Mouse (Mus musculus) midbrain, embryonic 16.5 days (tissue): ENCODE data around the gene Optc. TPM values are rescaled to one million over a fixed set of nuclear protein-coding genes. Genes with fewer than 3 reads are reported as not detected.

ENCODE experiments used
- ATAC-seq: fragments of 200-750 bp; cut with Nextera tagmentation; 2 replicates; pipeline ENCODE4 v1.8.0; 2017; ENCODE audit warnings: moderate TSS enrichment
- H3K27ac ChIP-seq: fragments of 300-500 bp; sonication (generic); 2 replicates; pipeline ENCODE4 v1.5.1; 2014; ENCODE audit warnings: mild to moderate bottlenecking, low read length, mixed read lengths
- H3K27me3 ChIP-seq: fragments of 300-500 bp; sonication (generic); 2 replicates; pipeline ENCODE4 v1.6.1; 2014; ENCODE audit warnings: low read depth, low read length, mixed read lengths; ENCODE audit not compliant: control insufficient read depth, insufficient read depth
- H3K36me3 ChIP-seq: fragments of 300-500 bp; sonication (generic); 2 replicates; pipeline ENCODE4 v1.6.1; 2014; ENCODE audit warnings: mild to moderate bottlenecking, low read length, moderate library complexity, mixed read lengths; ENCODE audit not compliant: control insufficient read depth, insufficient read depth
- H3K4me1 ChIP-seq: fragments of 300-500 bp; sonication (generic); 2 replicates; pipeline ENCODE4 v1.6.1; 2014; ENCODE audit warnings: mild to moderate bottlenecking, low read length, mixed read lengths; ENCODE audit not compliant: control insufficient read depth, insufficient read depth
- H3K4me2 ChIP-seq: fragments of 300-500 bp; sonication (generic); 2 replicates; pipeline ENCODE4 v1.6.1; 2014; ENCODE audit warnings: mild to moderate bottlenecking, low read length, mixed read lengths
- H3K4me3 ChIP-seq: fragments of 300-500 bp; sonication (generic); 2 replicates; pipeline ENCODE4 v1.5.1; 2014; ENCODE audit warnings: low read depth, mild to moderate bottlenecking, low read length, moderate library complexity, mixed read lengths
- H3K9ac ChIP-seq: fragments of 300-500 bp; sonication (generic); 2 replicates; pipeline ENCODE4 v1.6.1; 2014; ENCODE audit warnings: low read depth, low read length, mixed read lengths
- H3K9me3 ChIP-seq: fragments of 300-500 bp; sonication (generic); replicated peaks from 2 replicates; pipeline ENCODE4 v1.6.1; 2014; ENCODE audit warnings: mild to moderate bottlenecking, low read length, mixed read lengths; ENCODE audit not compliant: control insufficient read depth, poor library complexity, severe bottlenecking
- WGBS: fragments of 180-500 bp; shearing (Covaris S2); extraction: QIAGEN DNeasy Blood & Tissue Kit; methylation state at CpG from one replicate; pipeline ENCODE4 v1.1.7; 2014; 5-methylcytosine and 5-hydroxymethylcytosine counted together
- polyA plus RNA-seq: library from polyadenylated mRNA; unstranded; fragments of >200 nt; fragmentation: Nextera tagmentation; extraction: Ambion mirVana; gene quantifications from 2 replicates; pipeline ENCODE4 v1.2.1, GENCODE M21; 2015

Optc gene
- polyA plus RNA-seq, 1 experiment from 2014 or later = 3.7 TPM

GRCm38 (mm10) chr1:133923071-133923470 lies 15.3 kb upstream of the Optc start:
- Histone ChIP-seq H3K4me1 (peaks cover 11% of the 10 kb centered on the region), H3K9me3 (no peaks in the 10 kb centered on the region), H3K27me3 (0 out of 2 replicates have a peak, but pooled peaks cover 2% of the 10 kb centered on the region), H3K4me3 (no peak overlapping the region), H3K9ac (no peak overlapping the region), H3K27ac (no peak overlapping the region), H3K36me3 (no peaks in the 10 kb centered on the region), H3K4me2 (no peak overlapping the region)
- 93% methylated on average over 5 of the region's 5 CpGs for WGBS
- no peak for ATAC-seq

DNA sequence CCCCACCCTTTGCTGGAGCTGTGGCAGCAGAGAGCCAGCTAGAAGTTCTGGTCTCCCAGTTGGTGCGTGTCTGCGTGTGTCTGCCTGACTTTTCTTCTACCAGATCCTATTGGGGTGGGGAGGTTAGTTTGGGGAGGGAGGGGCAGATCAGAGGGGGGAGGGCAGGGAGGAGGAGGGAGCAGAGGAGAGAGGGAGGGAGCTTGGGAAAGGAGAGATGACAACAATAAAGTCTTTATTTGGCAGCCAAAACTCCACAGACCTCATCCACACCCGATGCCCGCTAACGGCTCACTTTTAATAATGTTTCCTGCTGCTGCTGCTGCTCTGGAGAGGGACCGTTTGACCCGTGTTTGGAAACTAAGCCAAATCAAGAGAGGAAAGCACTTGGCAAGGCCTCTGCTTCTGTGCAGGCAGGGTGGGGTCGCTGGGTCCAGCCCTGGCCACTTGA lies 13.5 kb upstream of the Optc start, which contains the start of gene Prelp:
Gene Prelp, minus strand, starts transcription at position 111 of the 448 bp plus-strand sequence.
- H3K36me3 ChIP-seq = no peaks in the 10 kb centered on the region
- no peaks in the 10 kb centered on the region for H3K9me3 ChIP-seq
- H3K27me3 ChIP-seq = 0 out of 2 replicates have a peak, but pooled peaks cover 2% of the 10 kb centered on the region
- no peak within 1 kb of the TSS for H3K4me3 ChIP-seq
- 16% methylated on average over 8 of the region's 8 CpGs for WGBS
- H3K9ac ChIP-seq = no peak within 1 kb of the TSS
- peaks cover 22% of the 10 kb centered on the region for H3K4me1 ChIP-seq
- H3K27ac ChIP-seq = peak within 1 kb of the TSS; percentile 19; the same call in 1 of the 2 replicates
- ATAC-seq = no peak
- H3K4me2 ChIP-seq = no peak within 1 kb of the TSS

DNA sequence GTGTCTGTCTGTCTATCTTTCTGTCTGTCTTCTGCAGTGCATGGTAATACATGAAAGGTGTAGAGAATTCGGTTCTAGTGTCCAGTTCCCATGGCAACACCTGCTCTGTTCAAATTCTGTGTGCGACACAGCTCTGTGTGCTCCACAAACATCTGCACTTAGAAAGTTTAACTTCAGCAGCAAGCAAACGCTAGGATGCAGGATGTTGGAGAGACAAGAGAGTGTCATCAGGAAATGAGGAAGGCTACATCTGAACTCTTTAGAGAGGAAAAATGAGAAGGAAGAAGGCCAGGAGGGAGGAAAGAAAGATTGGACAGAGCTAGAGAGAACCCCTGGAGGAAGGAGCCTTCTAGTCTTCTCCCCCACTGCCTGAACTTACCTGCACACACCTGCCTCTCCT lies 13.1 kb upstream of the Optc start:
- H3K9ac ChIP-seq = no peak overlapping the region
- peaks cover 22% of the 10 kb centered on the region for H3K4me1 ChIP-seq
- WGBS = 19% methylated on average over 3 of the region's 3 CpGs
- H3K4me2 ChIP-seq = no peak overlapping the region
- H3K36me3 ChIP-seq = no peaks in the 10 kb centered on the region
- 0 out of 2 replicates have a peak, but pooled peaks cover 2% of the 10 kb centered on the region for H3K27me3 ChIP-seq
- peak overlapping the region; percentile 19; the same call in 1 of the 2 replicates for H3K27ac ChIP-seq
- H3K9me3 ChIP-seq = no peaks in the 10 kb centered on the region
- no peak for ATAC-seq
- no peak overlapping the region for H3K4me3 ChIP-seq

GRCm38 (mm10) chr1:133920401-133920800 lies 12.6 kb upstream of the Optc start:
- H3K36me3 ChIP-seq = no peaks in the 10 kb centered on the region
- ATAC-seq = no peak
- H3K9ac ChIP-seq = no peak overlapping the region
- no peak overlapping the region for H3K4me3 ChIP-seq
- H3K4me1 ChIP-seq = peaks cover 22% of the 10 kb centered on the region
- 0 out of 2 replicates have a peak, but pooled peaks cover 2% of the 10 kb centered on the region for H3K27me3 ChIP-seq
- WGBS = 39% methylated on average over 3 of the region's 3 CpGs
- no peaks in the 10 kb centered on the region for H3K9me3 ChIP-seq
- H3K4me2 ChIP-seq = no peak overlapping the region
- no peak overlapping the region for H3K27ac ChIP-seq

DNA sequence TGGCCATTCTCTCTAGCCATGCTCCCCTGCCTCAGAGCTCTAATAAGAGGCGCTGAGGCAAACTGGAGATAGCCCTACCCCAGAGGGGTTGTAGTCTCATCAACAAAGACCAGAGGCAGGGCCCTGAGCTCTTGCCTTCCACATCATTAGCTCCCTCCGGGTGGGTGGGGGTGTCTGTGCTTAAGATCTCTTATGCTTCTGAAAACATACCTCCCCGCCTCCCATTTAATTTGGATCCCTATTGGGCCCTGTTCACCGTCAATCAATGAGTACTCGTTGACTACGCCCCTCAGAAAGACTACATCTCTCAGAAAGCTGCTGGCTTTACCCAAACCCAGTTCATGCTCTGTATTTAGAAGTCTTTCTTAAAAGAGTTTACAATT lies 10.3 kb upstream of the Optc start:
- no peak for ATAC-seq
- Histone ChIP-seq H3K36me3 (no peaks in the 10 kb centered on the region), H3K9ac (no peak overlapping the region), H3K4me1 (peaks cover 19% of the 10 kb centered on the region), H3K4me2 (peak overlapping the region; percentile 25), H3K4me3 (no peak overlapping the region), H3K9me3 (no peaks in the 10 kb centered on the region), H3K27me3 (0 out of 2 replicates have a peak, but pooled peaks cover 2% of the 10 kb centered on the region), H3K27ac (peak overlapping the region; percentile 50; the same call in 1 of the 2 replicates)
- 45% methylated on average over 6 of the region's 6 CpGs for WGBS

DNA sequence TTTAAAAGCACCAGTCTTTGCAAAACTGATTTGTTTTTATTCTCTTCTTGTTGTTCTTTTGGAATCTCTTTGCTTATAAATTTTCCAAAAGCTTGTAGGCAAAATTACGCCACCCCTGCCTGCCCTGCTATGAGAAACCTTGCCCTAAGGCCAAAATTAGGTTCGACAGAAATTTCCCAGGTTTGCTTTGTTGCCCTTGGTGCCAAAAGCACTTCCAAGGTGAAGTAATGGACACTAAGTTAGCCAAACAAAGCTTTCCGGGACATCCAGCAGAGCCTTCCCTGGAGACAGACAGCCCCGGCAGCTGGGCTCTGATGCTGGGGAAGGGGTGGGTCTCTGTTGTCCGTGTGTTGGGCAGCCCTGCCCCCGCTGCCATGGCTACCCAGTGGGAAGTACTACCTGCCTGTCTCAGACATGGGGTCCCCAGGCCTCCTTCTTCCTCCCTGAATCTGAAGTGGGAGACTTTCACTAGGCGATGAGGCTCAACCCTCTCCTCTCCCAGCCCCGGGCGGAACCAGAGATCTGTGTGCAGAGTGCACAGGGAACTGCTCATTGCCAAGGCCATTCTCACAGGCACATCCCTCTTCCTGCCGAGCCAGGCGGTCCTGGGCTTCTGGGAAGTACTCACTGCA lies 9.8 kb upstream of the Optc start:
- no peaks in the 10 kb centered on the region for H3K9me3 ChIP-seq
- peak overlapping the region; percentile 25 for H3K4me2 ChIP-seq
- peaks cover 19% of the 10 kb centered on the region for H3K4me1 ChIP-seq
- no peak for ATAC-seq
- no peaks in the 10 kb centered on the region for H3K36me3 ChIP-seq
- no peak overlapping the region for H3K4me3 ChIP-seq
- 0 out of 2 replicates have a peak, but pooled peaks cover 2% of the 10 kb centered on the region for H3K27me3 ChIP-seq
- peak overlapping the region; percentile 50; the same call in 1 of the 2 replicates for H3K27ac ChIP-seq
- WGBS = 27% methylated on average over 11 of the region's 11 CpGs
- no peak overlapping the region; the same call in 1 of the 2 replicates for H3K9ac ChIP-seq

GRCm38 (mm10) chr1:133915723-133916355 lies 8.0 kb upstream of the Optc start:
- Histone ChIP-seq H3K4me2 (no peak overlapping the region), H3K36me3 (no peaks in the 10 kb centered on the region), H3K4me1 (peaks cover 11% of the 10 kb centered on the region), H3K4me3 (no peak overlapping the region), H3K27ac (no peak overlapping the region), H3K9me3 (no peaks in the 10 kb centered on the region), H3K9ac (no peak overlapping the region), H3K27me3 (no peaks in the 10 kb centered on the region)
- ATAC-seq = no peak
- 63% methylated on average over 8 of the region's 8 CpGs for WGBS

DNA sequence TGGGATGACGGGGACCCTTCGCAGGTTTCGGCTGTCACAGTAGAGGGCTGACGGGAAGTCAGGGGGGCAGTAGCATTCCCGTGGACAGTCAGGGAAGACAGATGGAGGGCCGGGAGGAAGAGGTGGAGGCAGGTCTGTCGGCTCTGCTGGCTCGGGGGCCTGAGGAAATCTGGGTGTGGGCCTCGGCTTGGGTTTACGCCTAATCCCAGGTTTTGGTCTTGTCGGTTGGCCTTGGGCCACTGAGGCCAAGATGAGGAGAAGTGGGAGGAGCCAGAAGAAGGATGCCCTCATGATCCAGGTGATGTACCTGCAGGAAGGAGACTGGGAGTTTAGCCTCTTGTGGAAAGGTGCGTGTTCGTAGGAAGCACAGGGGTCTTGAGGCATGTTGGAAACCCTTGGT lies 7.3 kb upstream of the Optc start:
- peaks cover 11% of the 10 kb centered on the region; the same call in 1 of the 2 replicates for H3K4me1 ChIP-seq
- no peak overlapping the region for H3K27ac ChIP-seq
- no peaks in the 10 kb centered on the region for H3K9me3 ChIP-seq
- no peak for ATAC-seq
- 90% methylated on average over 13 of the region's 13 CpGs for WGBS
- no peak overlapping the region for H3K4me2 ChIP-seq
- H3K9ac ChIP-seq = no peak overlapping the region
- H3K27me3 ChIP-seq = no peaks in the 10 kb centered on the region
- H3K36me3 ChIP-seq = no peaks in the 10 kb centered on the region
- H3K4me3 ChIP-seq = no peak overlapping the region

DNA sequence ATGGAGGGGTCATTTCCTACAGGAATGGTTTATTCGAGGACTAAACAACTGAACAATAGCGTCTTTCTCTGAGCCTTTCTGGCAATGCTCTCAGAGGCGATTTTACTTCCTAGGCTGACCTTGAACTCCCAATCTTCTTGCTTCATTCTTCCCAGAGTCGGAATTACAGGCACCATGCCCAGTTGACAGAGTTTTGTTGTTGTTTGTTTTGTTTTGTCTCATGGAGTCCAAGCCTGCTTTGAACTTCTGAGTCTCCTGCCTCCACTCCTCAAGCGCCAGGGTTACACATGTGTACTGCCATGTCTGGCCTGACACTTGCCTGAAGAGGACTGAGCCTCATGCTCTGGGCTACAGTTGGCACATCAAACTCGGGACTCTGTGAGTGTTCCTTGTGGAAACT lies 5.2 kb upstream of the Optc start:
- no peak overlapping the region for H3K4me2 ChIP-seq
- no peak overlapping the region for H3K9ac ChIP-seq
- H3K27me3 ChIP-seq = no peaks in the 10 kb centered on the region
- H3K4me3 ChIP-seq = no peak overlapping the region
- H3K9me3 ChIP-seq = no peaks in the 10 kb centered on the region
- H3K4me1 ChIP-seq = peaks cover 20% of the 10 kb centered on the region
- H3K36me3 ChIP-seq = no peaks in the 10 kb centered on the region
- H3K27ac ChIP-seq = no peak overlapping the region
- ATAC-seq = no peak
- 81% methylated on average over 6 of the region's 6 CpGs for WGBS
